Mouse (Mus musculus) heart, adult 18-20 months (tissue): ENCODE measurements around the gene F2rl3. TPM values are rescaled to one million over a fixed set of nuclear protein-coding genes. Genes with fewer than 3 reads are reported as not detected.
A peak's percentile ranks its signal among the peaks of the same experiment; 100 is the strongest.

Source experiments
- DNase-seq, 2 experiments: peaks; one replicate each; pipeline ENCODE4 v3.0.0; 2021 to 2022; ENCODE audit warnings: mixed read lengths in 1 of 2
- long read RNA-seq, 2 experiments: library from polyadenylated mRNA; stranded (forward); transcript quantifications; one replicate each; pipeline ENCODE4 v2.0.0; 2021
- total RNA-seq, 2 experiments: library from RNA; stranded (reverse); gene quantifications; 2 replicates each; pipeline ENCODE4 v1.2.3; 2021

Gene F2rl3
- total RNA-seq: 1 to 10 TPM in 1 of 2 experiments, under 1 TPM in 1; 0.69 to 1.2 TPM
- long read RNA-seq, experiment 1, partial matches to known transcripts: 0 of 2 reads
- long read RNA-seq, experiment 1, other reads (novel, unspliced or antisense): 0 of 2 reads
- long read RNA-seq, experiment 2, partial matches to known transcripts: 0 of 1 reads
- long read RNA-seq, experiment 2, other reads (novel, unspliced or antisense): 0 of 1 reads

GRCm38 (mm10) chr8:72761322-72762051 lies at the start of gene F2rl3:
F2rl3 (plus strand) TSS chr8:72761880.
- DNase-seq: peak; percentile 12 to 35

- no peak for DNase-seq
Observed at GRCm38 (mm10) chr8:72712569-72712968, 49.1 kb upstream of the F2rl3 start.

GRCm38 (mm10) chr8:72716594-72716993 lies 45.1 kb upstream of the F2rl3 start:
- no peak for DNase-seq

DNA sequence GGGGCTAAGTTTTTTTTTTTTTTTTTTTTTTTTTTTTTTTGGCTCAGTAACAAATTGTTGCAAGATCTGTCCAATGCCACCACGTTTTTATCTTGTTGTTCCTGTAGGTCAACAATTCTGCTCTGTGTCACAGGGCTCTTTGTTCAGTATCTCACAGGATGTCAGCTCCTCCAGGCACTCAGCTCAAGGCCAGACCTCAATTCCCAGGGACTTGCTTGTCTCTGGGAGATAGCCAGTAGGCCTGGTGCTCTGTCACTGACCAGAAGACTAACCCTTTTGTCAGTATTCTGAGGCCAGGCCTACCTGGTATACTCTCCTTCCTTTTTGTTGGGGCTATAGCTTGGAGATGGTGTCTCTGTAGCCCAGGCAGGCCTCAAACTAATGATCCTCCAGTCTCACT lies 41.1 kb upstream of the F2rl3 start:
- no peak for DNase-seq

DNA sequence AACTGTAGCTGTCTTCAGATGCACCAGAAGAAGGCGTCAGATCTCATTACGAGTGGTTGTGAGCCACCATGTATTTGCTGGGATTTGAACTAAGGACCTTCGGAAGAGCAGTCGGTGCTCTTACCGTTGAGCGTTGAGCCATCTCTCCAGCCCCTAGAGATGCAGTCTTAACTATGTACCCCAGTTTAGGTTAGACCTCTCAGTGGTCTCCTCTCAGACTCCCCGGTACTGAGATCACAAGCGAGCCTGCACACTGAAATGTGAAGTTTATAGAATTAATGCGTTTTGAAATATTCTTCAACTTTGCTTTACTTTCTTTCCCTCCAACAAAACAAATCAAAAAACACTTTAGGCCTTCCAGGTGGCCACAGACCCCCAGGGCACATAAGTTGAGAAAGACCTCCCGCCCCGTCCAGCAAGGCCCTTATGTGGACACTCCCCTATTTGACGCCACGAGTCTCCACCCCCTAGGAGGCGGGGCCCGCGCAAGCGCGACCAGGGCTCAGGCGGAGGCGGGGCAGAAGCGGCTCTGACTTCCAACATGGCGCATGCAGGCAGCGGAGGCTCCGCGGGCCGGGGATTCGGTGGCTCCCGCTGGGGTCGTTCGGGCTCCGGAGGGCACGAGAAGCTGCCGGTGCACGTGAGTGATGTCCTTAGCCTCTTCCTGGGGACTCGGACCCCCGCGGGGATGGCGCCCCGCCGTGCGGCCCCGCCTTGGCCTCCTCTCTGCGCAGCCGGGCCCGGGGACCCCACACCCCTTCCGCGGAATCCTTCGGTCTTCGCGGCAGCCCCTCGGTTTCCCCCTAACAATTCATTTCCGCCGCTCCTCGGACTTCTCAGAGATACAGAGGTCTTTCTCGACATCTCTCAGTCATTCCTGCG lies 38.7 kb upstream of the F2rl3 start, which contains the start of gene Sin3b:
TSS of gene Sin3b (plus strand) at position 517 of the 882 bp plus-strand sequence.
- DNase-seq: peak; percentile 96 to 99

- peak in 1 of 2 experiments; percentile 18 for DNase-seq
Observed at GRCm38 (mm10) chr8:72723651-72724001, 38.1 kb upstream of the F2rl3 start.

GRCm38 (mm10) chr8:72728636-72729035 lies 33.0 kb upstream of the F2rl3 start:
- DNase-seq: no peak

DNA sequence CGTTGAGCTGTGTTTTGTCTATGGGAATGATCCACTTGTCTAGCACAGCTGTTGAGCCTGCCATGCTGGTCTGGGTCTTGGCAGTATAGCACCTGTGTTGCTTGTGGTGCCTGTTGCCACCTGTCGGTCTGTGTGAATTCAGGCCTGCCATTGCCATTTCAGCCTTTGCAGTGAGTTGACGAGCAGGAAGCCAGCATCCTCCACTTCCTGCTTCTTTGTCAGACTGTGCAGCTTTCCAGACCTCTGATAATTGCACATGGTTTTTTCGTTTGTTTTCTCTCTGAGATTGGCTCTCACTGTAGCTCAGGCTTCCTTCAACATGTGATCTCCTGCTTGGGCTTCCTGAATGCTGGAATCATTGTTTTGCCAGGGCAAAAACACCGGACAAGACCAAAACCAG lies 26.7 kb upstream of the F2rl3 start:
- peak in 1 of 2 experiments; percentile 35 for DNase-seq

DNA sequence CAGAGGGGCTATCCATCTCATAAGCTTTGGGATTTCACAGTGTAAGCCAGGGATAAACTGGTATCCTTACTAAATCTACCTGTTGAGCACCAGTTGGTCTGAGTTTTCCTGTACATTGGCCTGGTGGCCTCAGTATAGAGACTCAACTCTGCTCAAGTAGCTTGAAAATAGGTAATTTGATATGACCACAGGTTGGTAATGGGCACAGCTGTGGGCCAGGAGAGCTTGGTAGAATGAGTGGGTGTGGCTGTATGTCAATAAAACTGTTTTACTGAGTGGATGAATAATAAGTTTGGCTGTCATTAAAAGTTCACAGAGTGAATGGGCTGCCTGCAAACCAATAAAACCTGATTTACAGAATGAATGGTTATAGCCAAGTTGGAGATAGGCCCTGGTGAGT lies 24.8 kb upstream of the F2rl3 start:
- DNase-seq: no peak

GRCm38 (mm10) chr8:72746061-72746460 lies 15.6 kb upstream of the F2rl3 start:
- peak; percentile 24 to 59 for DNase-seq

GRCm38 (mm10) chr8:72749846-72750245 lies 11.8 kb upstream of the F2rl3 start:
- DNase-seq: no peak

- no peak for DNase-seq
Observed at GRCm38 (mm10) chr8:72750266-72750665, 11.4 kb upstream of the F2rl3 start.

DNA sequence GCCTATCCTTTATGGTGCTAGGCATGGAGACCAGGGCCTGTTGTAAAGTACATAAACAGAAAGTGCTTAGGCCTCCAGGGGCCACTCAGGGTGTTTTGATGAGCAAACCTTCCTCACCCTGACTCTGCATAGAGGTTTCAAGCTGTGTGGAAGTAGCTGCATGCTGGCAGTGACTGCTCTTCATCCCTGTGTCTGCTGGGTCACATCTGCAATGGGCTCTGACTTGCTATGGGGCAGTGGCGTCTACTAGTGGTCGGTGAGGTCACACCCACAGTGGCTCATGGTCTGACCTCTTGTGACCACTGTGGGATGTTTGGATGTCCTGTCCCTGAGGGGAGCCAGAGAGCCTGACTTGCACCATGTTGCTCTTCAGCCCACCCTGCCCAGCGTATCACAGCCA lies 10.6 kb upstream of the F2rl3 start:
- DNase-seq: no peak

DNA sequence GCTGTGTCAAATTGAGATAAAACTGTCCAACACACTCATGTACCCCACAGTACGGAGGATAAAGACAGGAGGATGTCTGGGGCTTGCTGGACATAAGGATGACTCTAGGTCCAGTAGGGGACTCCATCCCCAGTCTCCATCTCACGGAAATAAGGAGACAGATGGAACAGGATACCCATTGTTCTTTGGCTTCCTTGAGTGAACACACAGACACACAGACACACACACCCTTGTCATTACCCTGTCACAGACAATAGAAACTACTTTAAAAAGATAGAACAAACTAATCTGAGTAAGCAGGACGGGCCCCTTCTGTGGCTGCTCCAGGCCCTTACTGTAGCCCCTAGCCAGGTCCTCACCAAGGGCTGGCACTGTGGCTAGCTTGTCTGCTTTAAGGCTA lies 9.4 kb upstream of the F2rl3 start:
- no peak for DNase-seq

DNA sequence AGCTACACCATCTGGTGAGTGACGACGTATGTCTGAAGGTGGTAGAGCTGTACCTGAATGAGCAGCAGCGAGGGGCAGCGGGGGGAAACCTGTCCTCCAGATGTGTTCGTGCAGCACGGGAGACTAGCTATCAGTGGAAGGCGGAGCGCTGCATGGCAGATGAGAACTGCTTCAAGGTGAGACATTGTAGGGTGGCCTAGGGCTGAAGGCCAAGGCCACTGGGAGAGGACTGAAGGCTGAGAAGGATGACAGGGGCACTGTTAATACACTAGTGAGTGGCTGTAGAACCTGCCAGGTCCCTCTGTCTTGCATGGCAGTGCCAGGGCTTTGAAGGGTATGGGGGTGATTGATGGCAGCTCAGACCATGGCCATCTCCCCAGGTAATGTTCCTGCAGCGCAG lies 8.5 kb upstream of the F2rl3 start:
- no peak for DNase-seq

DNA sequence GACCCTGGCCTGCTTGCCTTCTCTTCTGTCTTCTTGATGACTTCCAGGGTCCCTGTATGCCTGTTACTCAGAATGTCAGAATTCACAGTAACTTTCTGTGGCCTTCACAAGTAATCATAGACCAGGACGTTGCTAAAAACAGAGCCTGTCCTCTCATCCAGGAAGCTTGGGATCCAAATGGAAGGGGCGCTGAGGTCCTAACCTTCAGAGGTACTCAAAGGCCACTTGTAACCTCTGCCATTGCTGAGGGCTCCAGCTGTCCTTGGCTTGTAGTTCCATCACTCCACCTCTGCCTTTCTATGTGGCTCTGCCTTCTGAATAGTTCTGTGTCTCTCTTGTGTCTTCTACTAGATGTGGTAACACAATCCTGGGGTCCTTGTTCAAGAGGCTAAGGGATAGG lies 7.9 kb upstream of the F2rl3 start:
- DNase-seq: no peak

DNA sequence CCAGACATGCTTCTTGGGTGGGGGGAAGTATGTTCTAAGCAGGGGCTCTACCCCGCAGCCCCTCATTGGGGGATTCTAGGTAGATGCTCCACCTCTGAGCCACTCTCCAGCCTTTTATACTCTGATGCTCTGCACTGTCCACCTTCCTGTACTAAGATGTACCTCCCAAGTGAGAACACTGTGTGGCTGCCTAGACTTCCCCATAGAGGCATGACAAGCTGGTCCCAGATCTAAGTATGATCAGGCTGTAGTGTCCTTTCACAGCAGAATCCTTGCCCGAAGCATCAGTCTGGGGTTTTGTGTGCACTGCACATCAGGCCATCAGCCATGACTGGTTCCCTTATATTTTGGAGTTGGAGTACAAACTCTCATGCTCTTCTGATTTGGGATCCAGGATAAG lies 5.6 kb upstream of the F2rl3 start:
- DNase-seq: no peak

DNA sequence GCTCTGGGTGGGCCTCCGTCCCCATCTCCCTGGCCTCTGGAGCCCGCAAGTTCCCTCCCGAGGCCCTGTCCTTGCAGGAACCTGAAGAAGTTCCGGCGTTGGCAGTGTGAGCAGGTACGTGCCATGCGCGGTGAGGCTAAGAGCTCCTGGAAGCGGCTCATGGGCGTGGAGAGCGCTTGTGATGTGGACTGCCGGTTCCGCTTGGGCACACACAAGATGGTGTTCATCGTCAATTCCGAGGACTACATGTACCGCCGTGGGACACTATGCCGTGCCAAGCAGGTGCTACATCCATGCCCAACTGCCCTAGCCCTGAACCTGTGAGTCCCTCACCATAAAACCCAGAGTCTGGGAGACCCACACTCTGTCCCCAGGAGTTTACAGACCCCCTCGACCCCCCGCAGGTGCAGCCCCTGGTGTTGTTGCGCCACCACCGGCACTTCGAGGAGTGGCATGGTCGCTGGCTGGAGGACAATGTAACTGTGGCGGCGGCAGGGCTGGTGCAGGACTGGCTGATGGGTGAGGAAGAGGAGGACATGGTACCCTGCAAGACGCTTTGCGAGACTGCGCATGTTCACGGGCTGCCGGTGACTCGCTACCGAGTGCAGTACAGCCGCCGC lies 4.8 kb upstream of the F2rl3 start:
- peak in 1 of 2 experiments; percentile 0 for DNase-seq

DNA sequence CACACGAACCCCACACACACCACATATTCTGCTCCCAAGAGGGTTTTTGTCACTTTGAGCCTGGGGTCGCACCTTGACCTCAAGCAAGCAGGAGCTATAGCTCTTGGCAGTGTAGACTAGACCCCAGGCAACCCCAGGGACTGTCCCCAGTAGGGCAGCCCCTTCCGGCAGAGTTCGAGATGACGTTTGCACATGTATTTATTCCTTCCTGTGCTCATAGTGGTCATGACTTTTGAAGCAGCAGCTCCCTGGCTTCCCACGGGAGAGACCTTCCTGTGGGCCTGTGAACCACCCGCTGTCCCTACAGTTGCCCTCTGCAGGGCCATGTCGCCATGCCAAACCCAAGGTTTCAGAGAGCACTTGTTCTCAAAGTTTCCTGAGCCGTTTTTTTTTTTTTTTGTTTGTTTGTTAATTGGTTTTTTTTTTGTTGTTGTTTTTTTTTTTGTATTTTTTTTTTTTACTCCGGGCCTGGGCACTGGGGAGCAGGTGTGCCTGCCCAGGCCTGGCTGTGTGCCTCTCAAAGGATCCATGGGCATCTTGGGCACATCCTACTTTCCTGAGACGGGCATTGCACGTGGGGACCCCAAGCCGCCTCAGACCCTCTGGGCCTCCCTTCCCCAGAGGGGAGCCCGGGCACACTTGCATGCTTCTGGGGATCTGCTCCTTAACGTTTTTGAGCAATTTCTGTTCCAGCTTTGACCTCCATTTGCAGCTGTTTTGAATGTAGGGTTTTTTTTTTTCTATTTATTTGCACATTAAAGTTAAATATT lies 4.1 kb upstream of the F2rl3 start:
- DNase-seq: peak in 1 of 2 experiments; percentile 0

DNA sequence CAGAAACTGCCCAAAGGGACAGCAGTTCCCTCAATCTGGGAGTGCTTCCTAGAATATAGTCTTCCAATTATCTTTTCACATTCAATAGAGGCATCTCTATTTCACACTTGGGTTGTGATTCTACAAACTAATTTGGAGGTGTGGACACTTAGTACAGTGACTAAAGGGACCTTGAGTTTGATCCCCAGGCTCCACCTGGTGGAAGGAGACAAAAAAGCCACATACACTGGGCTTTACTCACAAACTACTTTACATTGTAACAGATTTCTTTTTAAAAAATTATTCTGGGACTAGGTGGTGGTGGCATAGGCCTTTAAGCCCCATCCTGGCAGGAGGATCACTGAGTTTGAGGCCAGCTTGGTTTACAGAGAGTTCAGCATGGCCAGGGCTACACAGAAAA lies 3.4 kb upstream of the F2rl3 start:
- DNase-seq: peak in 1 of 2 experiments; percentile 1

DNA sequence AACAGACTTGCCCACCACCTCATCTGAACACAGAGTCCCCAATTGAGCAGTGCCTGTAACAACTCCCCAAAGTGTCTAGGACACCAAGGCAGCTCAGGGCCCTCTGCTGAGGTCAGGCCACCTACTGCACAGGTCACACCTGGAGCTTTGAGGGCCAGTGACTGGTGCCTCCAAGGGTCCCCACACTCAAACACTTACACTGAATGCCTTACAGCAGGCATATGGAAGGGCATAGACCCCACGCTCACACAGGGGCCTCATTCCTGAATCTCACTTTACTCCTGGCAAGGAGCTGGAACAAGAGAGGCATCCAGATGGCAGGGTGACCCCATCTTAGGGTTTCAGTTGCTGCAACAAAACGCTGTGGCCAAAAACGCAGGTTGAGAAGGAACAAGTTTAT lies 1.5 kb upstream of the F2rl3 start:
- DNase-seq: peak in 1 of 2 experiments; percentile 0

GRCm38 (mm10) chr8:72762306-72762705 lies 626 bp downstream of the F2rl3 start:
- peak in 1 of 2 experiments; percentile 0 for DNase-seq
